Mouse (Mus musculus) small intestine, adult 2 months (tissue): ENCODE data around the gene Fga. TPM values are rescaled to one million over a fixed set of nuclear protein-coding genes. Genes with fewer than 3 reads are reported as not detected.

Experiments
- H3K27ac ChIP-seq: fragments of 200-500 bp; 2 replicates; pipeline ENCODE4 v1.5.1; 2012; ENCODE audit warnings: low read depth, low read length, control low read depth, inconsistent platforms; ENCODE audit not compliant: insufficient read depth
- H3K27me3 ChIP-seq: fragments of 200-500 bp; 2 replicates; pipeline ENCODE4 v1.6.1; 2012; ENCODE audit warnings: mild to moderate bottlenecking, moderate library complexity, low read length, inconsistent platforms; ENCODE audit not compliant: control insufficient read depth, insufficient read depth
- H3K36me3 ChIP-seq: fragments of 200-500 bp; 2 replicates; pipeline ENCODE4 v1.6.1; 2012; ENCODE audit warnings: mild to moderate bottlenecking, low read length, control low read depth, inconsistent platforms; ENCODE audit not compliant: control insufficient read depth, insufficient read depth
- H3K4me1 ChIP-seq: fragments of 200-500 bp; 2 replicates; pipeline ENCODE4 v1.6.1; 2012; ENCODE audit warnings: low read length, inconsistent platforms, mixed read lengths; ENCODE audit not compliant: control insufficient read depth, insufficient read depth, insufficient read length
- H3K4me3 ChIP-seq: fragments of 200-500 bp; 2 replicates; pipeline ENCODE4 v1.5.1; 2012; ENCODE audit warnings: low read depth, mild to moderate bottlenecking, control low read depth, inconsistent platforms, low read length, moderate library complexity
- CTCF ChIP-seq: fragments of 200-500 bp; IDR thresholded peaks from 2 replicates; pipeline ENCODE4 v1.5.1; 2012; ENCODE audit warnings: low read depth, mild to moderate bottlenecking, control low read depth, inconsistent platforms, low read length, moderate library complexity, mixed read lengths; ENCODE audit not compliant: insufficient replicate concordance, insufficient read length; ENCODE audit errors: extremely low read depth
- POLR2A ChIP-seq: fragments of 200-500 bp; IDR thresholded peaks from 2 replicates; pipeline ENCODE4 v1.6.1; 2012; ENCODE audit warnings: low read depth, mild to moderate bottlenecking, control low read depth, inconsistent platforms, low read length, moderate library complexity
- WGBS: fragments of 180-500 bp; shearing (Covaris S2); methylation state at CpG from one replicate; pipeline ENCODE4 v1.1.7; 2018; 5-methylcytosine and 5-hydroxymethylcytosine counted together
- polyA plus RNA-seq: library from polyadenylated mRNA; depleted of rRNA; stranded (reverse); fragments of >200 nt; gene quantifications from 2 replicates; pipeline ENCODE4 v1.2.3, GENCODE M21; 2012

Gene Fga
- polyA plus RNA-seq, 1 experiment = not detected

- H3K27ac ChIP-seq = no peak overlapping the region
- H3K4me3 ChIP-seq = no peak overlapping the region
- H3K27me3 ChIP-seq = no peaks in the 10 kb centered on the region
- 43% methylated on average over 11 of the region's 11 CpGs for WGBS
- H3K36me3 ChIP-seq = no peaks in the 10 kb centered on the region
- TF ChIP-seq POLR2A = no peak
- no peak for TF ChIP-seq CTCF
- no peaks in the 10 kb centered on the region for H3K4me1 ChIP-seq
These were observed 15.6 kb upstream of the Fga start for GRCm38 (mm10) chr3:83010291-83010690.

- no peak overlapping the region for H3K27ac ChIP-seq
- no peak overlapping the region for H3K4me3 ChIP-seq
- H3K36me3 ChIP-seq = no peaks in the 10 kb centered on the region
- TF ChIP-seq CTCF = no peak
- TF ChIP-seq POLR2A = no peak
- WGBS = 81% methylated on average over 4 of the region's 4 CpGs
- no peaks in the 10 kb centered on the region for H3K27me3 ChIP-seq
- H3K4me1 ChIP-seq = no peaks in the 10 kb centered on the region
These were observed 14.7 kb upstream of the Fga start for GRCm38 (mm10) chr3:83011136-83011535.

GRCm38 (mm10) chr3:83011565-83011964, 14.3 kb upstream of the Fga start:
- H3K4me1 ChIP-seq = no peaks in the 10 kb centered on the region
- no peak overlapping the region for H3K4me3 ChIP-seq
- no peak overlapping the region for H3K27ac ChIP-seq
- no peaks in the 10 kb centered on the region for H3K36me3 ChIP-seq
- TF ChIP-seq CTCF (no peak), POLR2A (no peak)
- WGBS = 90% methylated on average over 4 of the region's 4 CpGs
- H3K27me3 ChIP-seq = no peaks in the 10 kb centered on the region

DNA sequence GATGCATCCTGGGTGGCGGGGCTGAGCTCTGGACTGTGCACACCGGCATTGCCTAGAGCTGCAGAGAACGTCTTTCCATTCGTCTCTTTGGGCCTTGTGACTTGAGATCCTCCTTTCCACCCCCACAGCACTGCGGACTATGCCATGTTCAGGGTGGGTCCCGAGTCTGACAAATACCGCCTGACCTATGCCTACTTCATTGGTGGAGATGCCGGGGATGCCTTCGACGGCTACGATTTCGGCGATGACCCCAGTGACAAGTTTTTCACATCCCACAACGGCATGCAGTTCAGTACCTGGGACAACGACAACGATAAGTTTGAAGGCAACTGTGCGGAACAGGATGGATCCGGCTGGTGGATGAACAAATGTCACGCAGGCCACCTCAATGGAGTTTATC, 13.2 kb upstream of the Fga start:
- 92% methylated on average over 19 of the region's 19 CpGs for WGBS
- Histone ChIP-seq H3K36me3 (no peaks in the 10 kb centered on the region), H3K27ac (no peak overlapping the region), H3K27me3 (no peaks in the 10 kb centered on the region), H3K4me3 (no peak overlapping the region), H3K4me1 (no peaks in the 10 kb centered on the region)
- TF ChIP-seq CTCF (no peak), POLR2A (no peak)

- Histone ChIP-seq H3K4me3 (no peak overlapping the region), H3K27ac (no peak overlapping the region), H3K4me1 (no peaks in the 10 kb centered on the region), H3K36me3 (no peaks in the 10 kb centered on the region), H3K27me3 (no peaks in the 10 kb centered on the region)
- 72% methylated on average over 10 of the region's 10 CpGs for WGBS
- TF ChIP-seq POLR2A (no peak), CTCF (no peak)
These were observed 11.9 kb upstream of the Fga start for GRCm38 (mm10) chr3:83013951-83014350.

- TF ChIP-seq CTCF = no peak
- no peak for TF ChIP-seq POLR2A
- no peaks in the 10 kb centered on the region for H3K36me3 ChIP-seq
- no peaks in the 10 kb centered on the region for H3K27me3 ChIP-seq
- H3K27ac ChIP-seq = no peak overlapping the region
- 62% methylated on average over 1 of the region's 1 CpGs for WGBS
- no peaks in the 10 kb centered on the region for H3K4me1 ChIP-seq
- H3K4me3 ChIP-seq = no peak overlapping the region
These were observed 9.6 kb upstream of the Fga start for GRCm38 (mm10) chr3:83016236-83016635.

- 43% methylated on average over 2 of the region's 2 CpGs for WGBS
- no peaks in the 10 kb centered on the region for H3K36me3 ChIP-seq
- no peak overlapping the region for H3K27ac ChIP-seq
- no peak overlapping the region for H3K4me3 ChIP-seq
- no peak for TF ChIP-seq CTCF
- no peak for TF ChIP-seq POLR2A
- no peaks in the 10 kb centered on the region for H3K27me3 ChIP-seq
- H3K4me1 ChIP-seq = no peaks in the 10 kb centered on the region
These were observed 5.5 kb upstream of the Fga start for GRCm38 (mm10) chr3:83020387-83020786.

DNA sequence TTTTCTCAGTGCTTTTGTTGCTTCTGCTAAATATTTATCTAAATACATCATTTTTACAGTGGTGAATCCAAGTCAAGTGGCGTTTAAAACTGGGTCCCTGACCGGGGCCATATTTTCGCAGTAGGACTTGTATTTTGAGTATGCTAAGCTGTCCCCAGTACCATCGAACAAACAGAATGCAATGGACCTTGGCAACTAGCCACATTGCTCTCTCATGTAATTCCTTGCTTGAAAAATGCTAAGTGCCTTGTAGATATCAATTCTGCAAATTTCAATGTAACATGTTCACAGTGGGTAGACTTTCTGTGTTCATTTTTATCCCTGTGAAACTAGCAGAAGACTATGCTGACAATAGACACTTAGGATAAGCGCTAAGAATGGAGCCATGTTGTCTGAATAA, 4.7 kb upstream of the Fga start:
- TF ChIP-seq POLR2A (no peak), CTCF (no peak)
- H3K27ac ChIP-seq = no peak overlapping the region
- WGBS = 87% methylated on average over 5 of the region's 5 CpGs
- no peaks in the 10 kb centered on the region for H3K4me1 ChIP-seq
- no peaks in the 10 kb centered on the region for H3K27me3 ChIP-seq
- H3K4me3 ChIP-seq = no peak overlapping the region
- H3K36me3 ChIP-seq = no peaks in the 10 kb centered on the region
